Mouse (Mus musculus) thymus, postnatal 36 days (tissue): ENCODE results near the gene Ifitm7.
"Not testable (repeated sequence)": the region's sequence is repeated elsewhere in the genome, so short reads cannot be mapped to it uniquely, and the experiment has no call there.

Source experiments
- DNase-seq, 2 experiments: peaks; one replicate each; pipeline ENCODE4 v3.0.0; 2022; ENCODE audit warnings: mixed read lengths in 2 of 2

The Ifitm7 gene

GRCm38 (mm10) chr16:13986574-13987478 is at the start of gene Ifitm7, which contains the start of gene 2900011O08Rik:
Ifitm7 (minus strand) TSS chr16:13986888.
2900011O08Rik (plus strand) TSS chr16:13986604.
- DNase-seq, result no peak

- DNase-seq, result no peak
Observed at GRCm38 (mm10) chr16:14033076-14033475, 46.4 kb upstream of the Ifitm7 start.

GRCm38 (mm10) chr16:14030650-14031049 is 44.0 kb upstream of the Ifitm7 start:
- DNase-seq, result no peak

GRCm38 (mm10) chr16:14029851-14030250 is 43.2 kb upstream of the Ifitm7 start:
- DNase-seq, result no peak

- no peak for DNase-seq
Observed at GRCm38 (mm10) chr16:14029072-14029471, 42.4 kb upstream of the Ifitm7 start.

GRCm38 (mm10) chr16:14025091-14025990 is 38.7 kb upstream of the Ifitm7 start:
- no peak for DNase-seq

- no peak for DNase-seq
Observed at GRCm38 (mm10) chr16:14021166-14021822, 34.6 kb upstream of the Ifitm7 start.

GRCm38 (mm10) chr16:14017306-14017705 is 30.6 kb upstream of the Ifitm7 start:
- DNase-seq, result no peak

GRCm38 (mm10) chr16:14009966-14010365 is 23.3 kb upstream of the Ifitm7 start:
- no peak for DNase-seq

GRCm38 (mm10) chr16:14008708-14009107 is 22.0 kb upstream of the Ifitm7 start:
- DNase-seq, result no peak

GRCm38 (mm10) chr16:14008081-14008480 is 21.4 kb upstream of the Ifitm7 start:
- DNase-seq, result no peak

GRCm38 (mm10) chr16:14005266-14005665 is 18.6 kb upstream of the Ifitm7 start:
- no peak for DNase-seq

GRCm38 (mm10) chr16:14004726-14005125 is 18.0 kb upstream of the Ifitm7 start:
- DNase-seq, result no peak

- DNase-seq, result no peak
Observed at GRCm38 (mm10) chr16:14004170-14004569, 17.5 kb upstream of the Ifitm7 start.

GRCm38 (mm10) chr16:14003386-14004130 is 16.9 kb upstream of the Ifitm7 start:
- no peak for DNase-seq

- DNase-seq, result no peak
Observed at GRCm38 (mm10) chr16:13994502-13994901, 7.8 kb upstream of the Ifitm7 start.

- no peak for DNase-seq
Observed at GRCm38 (mm10) chr16:13994076-13994475, 7.4 kb upstream of the Ifitm7 start.

- no peak for DNase-seq
Observed at GRCm38 (mm10) chr16:13992518-13993248, 6.0 kb upstream of the Ifitm7 start.

- DNase-seq, result no peak
Observed at GRCm38 (mm10) chr16:13986197-13986573, 503 bp downstream of the Ifitm7 start.

GRCm38 (mm10) chr16:13983161-13983560 is 3.5 kb downstream of the Ifitm7 start:
- no peak for DNase-seq

GRCm38 (mm10) chr16:13981726-13982125 is 5.0 kb downstream of the Ifitm7 start:
- DNase-seq, result not testable (repeated sequence)
